Mouse (Mus musculus) embryonic facial prominence, embryonic 15.5 days (tissue): ENCODE data around the gene Akap11. TPM values are rescaled to one million over a fixed set of nuclear protein-coding genes. Genes with fewer than 3 reads are reported as not detected.

Experiments used
- ATAC-seq: fragments of 200-750 bp; cut with Nextera tagmentation; 2 replicates; pipeline ENCODE4 v1.8.0; 2017; ENCODE audit warnings: low read depth, moderate TSS enrichment; ENCODE audit not compliant: insufficient number of reproducible peaks, low FRiP score, low TSS enrichment
- H3K27ac ChIP-seq: fragments of 300-500 bp; sonication (generic); replicated peaks from 2 replicates; pipeline ENCODE4 v1.5.1; 2015; ENCODE audit warnings: mild to moderate bottlenecking, inconsistent platforms
- H3K27me3 ChIP-seq: fragments of 300-500 bp; sonication (generic); 2 replicates; pipeline ENCODE4 v1.6.1; 2015; ENCODE audit warnings: inconsistent platforms
- H3K36me3 ChIP-seq: fragments of 300-500 bp; sonication (generic); 2 replicates; pipeline ENCODE4 v1.6.1; 2015; ENCODE audit warnings: mild to moderate bottlenecking, inconsistent platforms
- H3K4me1 ChIP-seq: fragments of 300-500 bp; sonication (generic); 2 replicates; pipeline ENCODE4 v1.6.1; 2015; ENCODE audit warnings: inconsistent platforms
- H3K4me2 ChIP-seq: fragments of 300-500 bp; sonication (generic); replicated peaks from 2 replicates; pipeline ENCODE4 v1.6.1; 2015; ENCODE audit warnings: mild to moderate bottlenecking, inconsistent platforms
- H3K4me3 ChIP-seq: fragments of 300-500 bp; sonication (generic); replicated peaks from 2 replicates; pipeline ENCODE4 v1.5.1; 2015; ENCODE audit warnings: mild to moderate bottlenecking, inconsistent platforms
- H3K9ac ChIP-seq: fragments of 300-500 bp; sonication (generic); 2 replicates; pipeline ENCODE4 v1.6.1; 2015; ENCODE audit warnings: inconsistent platforms
- H3K9me3 ChIP-seq: fragments of 300-500 bp; sonication (generic); replicated peaks from 2 replicates; pipeline ENCODE4 v1.6.1; 2016; ENCODE audit warnings: inconsistent platforms
- WGBS: fragments of 180-500 bp; shearing (Covaris S2); methylation state at CpG from one replicate; pipeline ENCODE4 v1.1.7; 2015; 5-methylcytosine and 5-hydroxymethylcytosine counted together
- polyA plus RNA-seq: library from polyadenylated mRNA; unstranded; fragments of >200 nt; fragmentation: Nextera tagmentation; extraction: Ambion mirVana; gene quantifications from 2 replicates; pipeline ENCODE4 v1.2.1, GENCODE M21; 2015

Akap11 gene
- polyA plus RNA-seq, 1 experiment from 2014 or later, result 16.8 TPM

DNA sequence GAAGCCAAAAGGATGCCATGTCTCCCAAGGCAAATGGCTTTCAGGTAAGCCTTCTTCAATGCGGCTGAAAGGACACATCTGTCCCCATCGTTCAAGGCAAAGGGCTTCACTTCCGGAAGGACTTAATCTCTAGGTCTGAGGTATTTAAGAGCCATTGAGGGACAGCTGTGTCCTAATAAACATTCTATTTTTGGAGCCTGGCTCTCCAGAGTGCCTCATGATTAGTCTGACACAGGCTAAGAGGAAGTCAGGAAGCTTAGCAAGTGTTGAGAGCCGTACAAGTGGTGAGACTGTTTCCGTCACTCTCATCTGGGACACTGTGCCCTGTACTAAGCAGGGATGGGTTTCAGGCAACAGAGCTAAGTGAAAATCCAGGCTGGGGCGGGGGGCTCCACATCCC lies 12.2 kb upstream of the Akap11 start:
- Histone ChIP-seq H3K4me3 (no peak overlapping the region), H3K27me3 (no peaks in the 10 kb centered on the region), H3K9me3 (no peaks in the 10 kb centered on the region), H3K4me1 (no peaks in the 10 kb centered on the region), H3K36me3 (no peaks in the 10 kb centered on the region), H3K27ac (peak overlapping the region; percentile 7; the same call in 1 of the 2 replicates), H3K4me2 (no peak overlapping the region), H3K9ac (no peak overlapping the region)
- ATAC-seq, result peak; percentile 67; the same call in 1 of the 2 replicates
- 67% methylated on average over 6 of the region's 6 CpGs for WGBS

DNA sequence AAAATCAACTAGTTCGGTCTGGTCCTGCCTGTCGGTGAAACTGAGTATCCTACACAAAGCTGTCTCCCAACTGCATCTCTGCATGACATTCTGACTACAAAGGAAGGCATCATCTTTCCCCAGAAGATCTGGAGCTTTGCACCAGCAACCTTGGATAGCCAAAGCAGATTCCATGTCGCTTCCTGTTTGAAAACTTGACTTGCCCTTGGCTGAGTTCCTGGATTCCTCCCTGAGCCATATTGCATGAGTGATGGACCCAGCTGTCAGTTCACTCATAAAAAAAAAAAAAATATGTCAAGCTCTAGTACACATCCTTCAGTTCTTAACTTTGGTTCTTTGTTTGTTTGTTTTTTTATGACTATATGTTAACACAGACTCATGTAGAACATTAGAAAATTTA lies 4.7 kb upstream of the Akap11 start:
- 0 out of 2 replicates have a peak, but pooled peaks cover 4% of the 10 kb centered on the region for H3K4me1 ChIP-seq
- H3K9ac ChIP-seq, result no peak overlapping the region
- 64% methylated on average over 3 of the region's 3 CpGs for WGBS
- H3K27me3 ChIP-seq, result no peaks in the 10 kb centered on the region
- H3K36me3 ChIP-seq, result no peaks in the 10 kb centered on the region
- no peak overlapping the region for H3K4me2 ChIP-seq
- H3K27ac ChIP-seq, result no peak overlapping the region
- ATAC-seq, result no peak
- no peak overlapping the region for H3K4me3 ChIP-seq
- no peaks in the 10 kb centered on the region for H3K9me3 ChIP-seq

DNA sequence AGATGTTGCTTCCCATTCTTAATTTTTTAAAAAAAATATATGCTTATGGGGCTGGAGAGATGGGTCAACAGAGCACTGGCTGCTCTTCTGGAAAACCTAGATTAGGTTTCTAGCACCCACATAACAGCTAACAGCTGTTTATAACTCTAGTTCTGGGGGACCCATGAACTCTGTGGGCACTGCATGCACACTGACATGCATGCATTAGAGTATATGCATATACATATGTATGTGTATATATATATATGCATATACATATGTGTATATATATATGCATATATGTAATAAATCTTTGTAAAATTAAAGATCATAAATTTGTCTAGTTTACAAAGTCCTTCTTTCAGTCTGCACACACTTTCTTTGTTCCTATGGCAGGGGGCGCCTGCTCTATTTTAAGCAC lies 3.2 kb upstream of the Akap11 start:
- Histone ChIP-seq H3K4me1 (peaks cover 11% of the 10 kb centered on the region), H3K4me3 (no peak overlapping the region), H3K27ac (no peak overlapping the region), H3K9ac (no peak overlapping the region), H3K4me2 (no peak overlapping the region), H3K36me3 (no peaks in the 10 kb centered on the region), H3K27me3 (no peaks in the 10 kb centered on the region), H3K9me3 (no peaks in the 10 kb centered on the region)
- ATAC-seq, result no peak
- WGBS, result 79% methylated on average over 1 of the region's 1 CpGs

DNA sequence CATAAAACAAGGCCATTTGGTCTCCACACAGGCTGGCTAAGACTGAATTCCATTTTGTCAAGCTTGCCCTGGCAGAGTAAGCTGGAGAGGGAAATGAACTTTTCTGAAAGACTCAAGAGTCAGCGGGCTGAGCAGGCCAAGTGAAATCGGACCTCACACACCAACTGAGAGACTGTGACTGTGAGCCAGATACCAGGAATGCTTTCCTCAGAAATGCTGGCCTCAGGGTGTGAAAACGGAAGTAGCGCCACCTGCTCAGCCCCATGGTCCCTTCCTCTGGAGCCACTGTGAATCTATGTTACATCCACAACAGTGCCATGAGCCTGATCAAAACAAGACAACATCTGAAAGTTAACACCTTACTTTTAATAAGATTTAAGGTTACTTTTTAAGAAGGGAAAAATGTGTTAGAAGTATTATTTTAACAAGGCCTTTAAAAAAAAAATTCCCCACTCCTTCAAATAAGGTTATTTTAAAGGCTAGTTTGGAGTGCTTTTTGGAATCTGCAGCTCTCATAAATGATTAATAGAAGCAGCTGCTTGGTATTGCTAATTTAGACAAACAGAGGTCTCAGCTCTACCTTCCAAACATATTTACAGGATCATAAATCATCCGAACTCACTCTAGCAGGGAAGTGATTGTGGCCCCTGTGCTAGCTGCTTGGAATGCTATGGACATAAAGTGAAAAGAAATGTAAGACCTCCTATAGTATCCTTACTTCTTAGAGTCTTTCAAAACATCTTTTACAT lies 2.1 kb upstream of the Akap11 start:
- H3K9me3 ChIP-seq, result no peaks in the 10 kb centered on the region
- no peak for ATAC-seq
- no peak overlapping the region for H3K4me3 ChIP-seq
- H3K27me3 ChIP-seq, result no peaks in the 10 kb centered on the region
- H3K4me1 ChIP-seq, result peaks cover 11% of the 10 kb centered on the region
- H3K27ac ChIP-seq, result no peak overlapping the region
- 26% methylated on average over 5 of the region's 5 CpGs for WGBS
- no peaks in the 10 kb centered on the region for H3K36me3 ChIP-seq
- no peak overlapping the region for H3K9ac ChIP-seq
- H3K4me2 ChIP-seq, result no peak overlapping the region

DNA sequence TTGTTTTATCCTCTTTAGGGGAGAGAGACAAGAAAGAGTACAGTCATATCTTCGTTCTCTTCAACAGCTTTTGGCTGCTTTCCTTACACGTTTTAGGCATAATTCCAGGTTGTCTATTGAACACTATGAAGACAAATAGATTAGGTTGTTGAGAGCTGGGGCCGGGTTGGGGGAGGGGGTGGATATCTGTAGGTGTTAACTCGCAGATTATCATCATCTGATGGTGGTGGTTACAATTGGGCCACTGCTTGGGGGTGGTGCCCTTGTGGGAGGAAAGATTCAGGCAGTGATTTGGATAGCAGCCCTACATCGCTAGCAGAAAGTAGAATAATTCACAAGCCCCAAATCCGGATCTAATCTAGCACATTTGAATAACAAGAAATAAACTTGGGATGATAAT lies 943 bp upstream of the Akap11 start:
- H3K36me3 ChIP-seq, result no peaks in the 10 kb centered on the region
- H3K9me3 ChIP-seq, result no peaks in the 10 kb centered on the region
- H3K27ac ChIP-seq, result no peak overlapping the region; the same call in 1 of the 2 replicates
- peak overlapping the region; percentile 72 for H3K4me2 ChIP-seq
- H3K4me1 ChIP-seq, result peaks cover 11% of the 10 kb centered on the region
- H3K9ac ChIP-seq, result no peak overlapping the region
- 43% methylated on average over 6 of the region's 6 CpGs for WGBS
- peak overlapping the region; percentile 91; the same call in 1 of the 2 replicates for H3K4me3 ChIP-seq
- no peaks in the 10 kb centered on the region for H3K27me3 ChIP-seq
- no peak for ATAC-seq

DNA sequence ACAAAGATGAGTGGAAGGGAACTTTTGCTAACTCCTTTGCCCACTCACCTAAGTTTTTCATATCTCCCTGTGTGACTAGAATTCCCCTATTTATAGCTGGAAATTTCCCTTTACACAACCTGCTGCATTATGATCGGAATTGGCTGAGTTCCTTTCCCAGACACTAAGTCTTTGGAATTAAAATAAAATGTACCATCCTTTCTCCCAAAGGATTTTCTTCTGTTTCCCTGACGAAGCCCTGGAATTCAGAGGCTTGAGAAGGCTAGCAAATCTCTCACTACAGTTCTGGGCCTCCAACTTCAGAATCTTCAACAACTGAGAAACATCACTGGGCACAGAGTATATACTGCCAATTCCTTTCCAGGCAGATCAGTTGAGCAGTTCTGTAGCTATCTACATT lies 1.2 kb downstream of the Akap11 start:
- Histone ChIP-seq H3K4me1 (peaks cover 11% of the 10 kb centered on the region), H3K9ac (no peak overlapping the region), H3K4me2 (peak overlapping the region; percentile 72), H3K9me3 (no peaks in the 10 kb centered on the region), H3K36me3 (no peaks in the 10 kb centered on the region), H3K27me3 (no peaks in the 10 kb centered on the region), H3K4me3 (peak overlapping the region; percentile 91), H3K27ac (no peak overlapping the region)
- 31% methylated on average over 2 of the region's 2 CpGs for WGBS
- ATAC-seq, result no peak

DNA sequence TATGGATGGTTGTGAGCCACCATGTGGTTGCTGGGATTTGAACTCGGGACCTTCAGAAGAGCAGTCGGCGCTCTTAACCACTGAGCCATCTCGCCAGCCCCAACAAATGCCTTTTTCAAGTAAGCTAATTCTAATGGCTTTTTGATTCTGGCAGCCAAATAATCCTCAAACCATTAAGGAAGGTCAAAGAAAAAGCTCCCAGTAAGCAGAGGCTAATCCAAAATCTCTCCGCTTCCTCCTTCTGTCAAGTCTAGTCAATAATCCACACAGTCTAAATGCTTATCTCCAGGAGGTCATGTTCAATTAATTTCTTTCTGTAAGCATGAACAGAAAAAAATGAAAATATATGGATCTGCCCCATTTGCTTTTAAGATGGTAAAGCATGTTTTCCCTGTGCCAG lies 2.0 kb downstream of the Akap11 start:
- Histone ChIP-seq H3K27ac (no peak overlapping the region), H3K36me3 (no peaks in the 10 kb centered on the region), H3K4me2 (no peak overlapping the region), H3K9ac (no peak overlapping the region), H3K4me1 (peaks cover 11% of the 10 kb centered on the region), H3K4me3 (no peak overlapping the region), H3K27me3 (no peaks in the 10 kb centered on the region), H3K9me3 (no peaks in the 10 kb centered on the region)
- WGBS, result 94% methylated on average over 5 of the region's 5 CpGs
- ATAC-seq, result no peak

DNA sequence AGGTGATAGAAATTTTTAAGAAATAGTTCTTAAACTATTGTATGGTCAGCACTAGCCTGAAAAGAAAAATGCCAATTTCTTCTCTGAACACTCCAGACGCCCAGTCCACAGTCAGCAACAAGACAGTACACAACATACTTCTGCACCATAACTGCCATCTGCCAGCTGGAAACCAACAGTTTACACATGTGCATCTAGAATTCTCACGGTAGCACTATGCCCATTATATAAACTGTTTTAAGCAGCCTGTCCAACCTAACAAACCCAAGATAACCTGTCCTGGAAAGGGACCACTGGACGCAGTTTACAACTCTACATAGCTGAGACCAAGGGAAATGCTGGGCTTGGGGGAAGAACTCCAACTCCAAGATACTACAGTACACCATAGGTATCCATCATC lies 2.9 kb downstream of the Akap11 start:
- 82% methylated on average over 3 of the region's 3 CpGs for WGBS

DNA sequence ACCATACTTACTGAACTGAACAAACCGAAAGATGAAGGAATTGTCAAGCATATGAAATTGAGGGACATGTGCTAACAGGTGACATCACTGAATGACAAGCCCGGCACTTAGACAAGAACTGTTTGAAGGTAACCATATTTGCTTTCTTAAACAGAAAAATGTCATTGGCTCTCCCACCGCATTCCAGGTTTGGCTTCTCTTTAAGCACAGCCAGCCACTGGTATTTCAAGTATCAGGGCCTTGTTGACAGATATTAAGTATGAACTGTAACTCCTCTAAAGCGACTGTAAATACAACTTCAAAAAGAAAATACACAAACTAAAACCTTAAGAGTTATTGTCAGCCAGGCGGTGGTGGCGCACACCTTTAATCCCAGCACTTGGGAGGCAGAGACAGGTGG lies 4.3 kb downstream of the Akap11 start:
- 80% methylated on average over 6 of the region's 6 CpGs for WGBS
- Histone ChIP-seq H3K9me3 (no peaks in the 10 kb centered on the region), H3K9ac (no peak overlapping the region), H3K36me3 (no peaks in the 10 kb centered on the region), H3K27ac (no peak overlapping the region), H3K4me3 (no peak overlapping the region), H3K4me1 (peaks cover 10% of the 10 kb centered on the region), H3K4me2 (no peak overlapping the region), H3K27me3 (no peaks in the 10 kb centered on the region)
- ATAC-seq, result no peak

More for the DNA sequence above, 2.9 kb downstream of the Akap11 start:
- H3K36me3 ChIP-seq, result no peaks in the 10 kb centered on the region
- H3K4me3 ChIP-seq, result no peak overlapping the region
- peaks cover 11% of the 10 kb centered on the region for H3K4me1 ChIP-seq
- no peak overlapping the region for H3K4me2 ChIP-seq
- H3K9ac ChIP-seq, result no peak overlapping the region
- H3K9me3 ChIP-seq, result no peaks in the 10 kb centered on the region
- H3K27ac ChIP-seq, result no peak overlapping the region
- ATAC-seq, result no peak
- H3K27me3 ChIP-seq, result no peaks in the 10 kb centered on the region

DNA sequence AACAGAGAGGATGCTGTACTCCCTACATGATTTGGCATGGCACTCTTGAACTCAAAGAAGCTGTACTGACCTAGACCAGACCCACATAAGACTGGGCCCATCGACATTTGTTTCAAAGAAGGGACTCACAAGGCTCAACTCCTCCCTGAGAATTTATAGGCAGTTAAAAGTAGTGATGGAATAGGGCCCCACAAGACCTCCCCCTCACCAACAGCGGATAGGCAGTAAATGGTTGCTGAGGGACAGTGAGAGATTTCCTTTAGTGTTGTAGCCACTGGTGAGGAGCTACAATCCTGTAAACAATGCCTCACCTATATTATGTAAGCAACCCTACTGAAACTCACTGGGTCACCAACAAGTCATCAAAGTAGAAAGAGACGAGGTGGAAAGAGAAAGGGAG lies 6.4 kb downstream of the Akap11 start:
- ATAC-seq, result no peak
- H3K27ac ChIP-seq, result no peak overlapping the region
- WGBS, result 84% methylated on average over 3 of the region's 3 CpGs
- H3K4me1 ChIP-seq, result peaks cover 8% of the 10 kb centered on the region
- no peak overlapping the region for H3K9ac ChIP-seq
- no peak overlapping the region for H3K4me3 ChIP-seq
- H3K9me3 ChIP-seq, result no peaks in the 10 kb centered on the region
- no peak overlapping the region for H3K4me2 ChIP-seq
- no peaks in the 10 kb centered on the region for H3K27me3 ChIP-seq
- H3K36me3 ChIP-seq, result no peaks in the 10 kb centered on the region

GRCm38 (mm10) chr14:78528461-78529425 lies 7.9 kb downstream of the Akap11 start:
- ATAC-seq, result no peak
- H3K27me3 ChIP-seq, result no peaks in the 10 kb centered on the region
- peaks cover 6% of the 10 kb centered on the region; the same call in 1 of the 2 replicates for H3K4me1 ChIP-seq
- H3K27ac ChIP-seq, result no peak overlapping the region
- no peak overlapping the region for H3K9ac ChIP-seq
- no peaks in the 10 kb centered on the region for H3K36me3 ChIP-seq
- no peak overlapping the region for H3K4me2 ChIP-seq
- 84% methylated on average over 8 of the region's 8 CpGs for WGBS
- H3K4me3 ChIP-seq, result no peak overlapping the region
- H3K9me3 ChIP-seq, result no peaks in the 10 kb centered on the region
